Mouse (Mus musculus) ES-Bruce4 (cell line): ENCODE measurements at regions not wholly inside any gene's neighbourhood (a gene's known extent, or its start where the extent isn't known, plus 50 kb on each side); places are given as distances from the start of the nearest gene placed in this dataset.

Source experiments
- CTCF ChIP-seq: IDR thresholded peaks from one replicate; pipeline ENCODE4 v1.8.1; 2011; ENCODE audit warnings: low read depth, low read length
- EP300 ChIP-seq: IDR thresholded peaks from 2 replicates; pipeline ENCODE4 v1.6.1; 2011; ENCODE audit warnings: low read depth, low read length; ENCODE audit not compliant: insufficient read depth
- POLR2A ChIP-seq: IDR thresholded peaks from one replicate; pipeline ENCODE4 v1.8.1; 2011; ENCODE audit warnings: low read length; ENCODE audit not compliant: insufficient read depth

DNA sequence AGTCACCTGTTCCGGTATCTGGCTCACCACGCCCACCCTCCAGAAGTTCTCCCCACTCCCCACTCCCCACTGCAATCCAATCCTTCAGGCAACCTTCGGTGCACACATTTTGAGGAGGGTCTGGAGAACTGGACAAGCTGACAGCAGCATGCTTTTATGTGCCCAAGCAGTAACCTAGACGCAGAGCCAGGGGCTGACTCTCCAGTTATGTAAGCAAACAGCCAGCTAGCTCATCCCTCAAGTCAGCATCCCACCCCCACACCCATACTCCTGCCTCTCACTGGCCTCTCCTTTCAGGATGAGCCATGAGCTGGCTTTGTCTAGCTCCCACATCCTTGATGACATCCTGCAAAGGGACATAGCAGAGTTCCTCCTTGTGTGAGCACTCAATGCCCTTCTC lies 142.8 kb upstream of the Cadm1 start:
- TF ChIP-seq POLR2A: no peak
- TF ChIP-seq CTCF: no peak
- no peak for TF ChIP-seq EP300
